Mouse (Mus musculus): ENCODE measurements around the gene Oit1. TPM values are rescaled to one million over a fixed set of nuclear protein-coding genes. Genes with fewer than 3 reads are reported as not detected.

Oit1 gene
- polyA plus RNA-seq, 1 experiment from 2014 or later = not detected

GRCm38 (mm10) chr14:8367121-8367520 lies 11.4 kb downstream of the Oit1 start:
- Histone ChIP-seq H3K9ac (no peak overlapping the region), H3K9me3 (replicated peaks) (no peaks in the 10 kb centered on the region), H3K36me3 (no peaks in the 10 kb centered on the region), H3K4me1 (no peaks in the 10 kb centered on the region), H3K4me2 (no peak overlapping the region), H3K27me3 (replicated peaks) (no peaks in the 10 kb centered on the region), H3K4me3 (no peak overlapping the region), H3K27ac (no peak overlapping the region)
- 0% methylated on average over 1 of the region's 1 CpGs for WGBS (ENCODE audit: insufficient replicate concordance)
- ATAC-seq = no peak

DNA sequence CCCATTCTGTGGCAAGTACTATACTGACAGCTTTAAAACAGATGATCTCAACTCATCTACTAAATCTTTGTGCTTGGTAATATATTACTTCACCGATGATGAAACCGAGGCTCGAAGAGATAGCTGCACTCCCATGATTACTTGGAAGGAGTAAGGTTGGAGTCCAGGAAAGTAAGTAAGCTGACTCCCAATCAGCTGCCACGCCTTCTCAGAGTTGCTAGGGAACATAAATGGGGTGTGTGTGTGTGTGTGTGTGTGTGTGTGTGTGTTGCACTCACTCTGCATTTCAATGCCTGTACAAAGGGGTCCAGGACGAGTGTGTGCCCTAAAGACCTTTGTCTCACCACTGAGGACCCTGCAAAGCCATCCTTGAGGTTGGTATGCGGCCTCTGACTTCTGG lies 12.7 kb downstream of the Oit1 start:
- H3K4me2 ChIP-seq = no peak overlapping the region
- no peaks in the 10 kb centered on the region for H3K4me1 ChIP-seq
- H3K9ac ChIP-seq = no peak overlapping the region
- ATAC-seq = no peak
- no peak overlapping the region for H3K27ac ChIP-seq
- H3K4me3 ChIP-seq = no peak overlapping the region
- no peaks in the 10 kb centered on the region for H3K36me3 ChIP-seq
- 56% methylated on average over 6 of the region's 6 CpGs for WGBS (ENCODE audit: insufficient replicate concordance)
- no peaks in the 10 kb centered on the region for H3K9me3 ChIP-seq (replicated peaks)
- H3K27me3 ChIP-seq (replicated peaks) = no peaks in the 10 kb centered on the region

DNA sequence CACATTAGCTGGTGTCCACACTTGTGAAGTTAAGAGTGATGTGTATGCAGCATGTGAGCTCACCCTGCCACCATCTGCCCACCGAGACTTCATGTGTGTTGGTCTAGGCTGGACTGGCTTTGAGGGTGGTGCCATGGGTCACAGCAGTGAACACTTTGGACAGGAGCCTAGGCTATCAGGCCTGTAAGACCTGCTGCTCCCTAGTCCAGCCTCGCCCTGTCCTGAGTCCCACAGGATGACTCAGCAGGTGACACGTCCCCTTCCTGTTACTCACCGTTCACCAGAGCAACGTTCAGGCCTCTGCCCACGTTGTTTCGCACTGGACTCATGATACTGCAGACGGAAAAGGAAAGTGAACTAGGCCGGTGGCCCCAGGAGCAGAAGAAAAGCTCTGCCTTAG lies 21.7 kb downstream of the Oit1 start:
- Histone ChIP-seq H3K27ac (no peak overlapping the region), H3K9ac (no peak overlapping the region), H3K9me3 (replicated peaks) (no peaks in the 10 kb centered on the region), H3K4me1 (no peaks in the 10 kb centered on the region), H3K27me3 (replicated peaks) (no peaks in the 10 kb centered on the region), H3K36me3 (no peaks in the 10 kb centered on the region), H3K4me3 (no peak overlapping the region), H3K4me2 (no peak overlapping the region)
- 31% methylated on average over 9 of the region's 9 CpGs for WGBS (ENCODE audit: insufficient replicate concordance)
- ATAC-seq = peak; percentile 49

DNA sequence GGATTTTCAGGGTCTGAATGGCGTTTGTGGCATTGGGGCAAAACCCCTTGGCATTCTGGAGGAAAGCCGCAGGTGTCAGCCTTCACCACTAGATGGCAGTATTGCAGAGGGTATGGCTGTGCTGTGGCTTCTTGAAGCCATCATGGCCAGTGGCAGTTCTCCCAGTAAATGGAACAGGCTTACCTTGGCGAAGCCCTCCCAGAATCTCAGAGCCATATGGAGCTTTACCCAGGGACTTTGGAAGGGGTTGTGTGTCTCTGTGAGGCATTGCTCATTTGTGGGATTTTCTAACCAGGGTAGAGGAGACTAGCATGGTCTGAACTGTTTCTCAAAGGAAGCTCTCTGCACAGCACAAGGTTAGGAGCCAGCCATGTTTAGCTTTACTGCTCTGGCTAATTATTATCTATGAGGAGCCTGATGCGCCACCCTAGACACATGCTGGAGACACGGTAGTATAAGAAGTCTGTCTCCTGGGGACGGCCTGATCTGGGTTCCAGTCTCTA lies 22.5 kb downstream of the Oit1 start:
- peak; percentile 66; the same call in 1 of the 2 replicates for ATAC-seq
- Histone ChIP-seq H3K27me3 (replicated peaks) (no peaks in the 10 kb centered on the region), H3K36me3 (no peaks in the 10 kb centered on the region), H3K4me1 (no peaks in the 10 kb centered on the region), H3K4me3 (no peak overlapping the region), H3K9me3 (replicated peaks) (no peaks in the 10 kb centered on the region), H3K4me2 (no peak overlapping the region), H3K9ac (no peak overlapping the region), H3K27ac (no peak overlapping the region)
- WGBS (ENCODE audit: insufficient replicate concordance) = 32% methylated on average over 6 of the region's 6 CpGs

DNA sequence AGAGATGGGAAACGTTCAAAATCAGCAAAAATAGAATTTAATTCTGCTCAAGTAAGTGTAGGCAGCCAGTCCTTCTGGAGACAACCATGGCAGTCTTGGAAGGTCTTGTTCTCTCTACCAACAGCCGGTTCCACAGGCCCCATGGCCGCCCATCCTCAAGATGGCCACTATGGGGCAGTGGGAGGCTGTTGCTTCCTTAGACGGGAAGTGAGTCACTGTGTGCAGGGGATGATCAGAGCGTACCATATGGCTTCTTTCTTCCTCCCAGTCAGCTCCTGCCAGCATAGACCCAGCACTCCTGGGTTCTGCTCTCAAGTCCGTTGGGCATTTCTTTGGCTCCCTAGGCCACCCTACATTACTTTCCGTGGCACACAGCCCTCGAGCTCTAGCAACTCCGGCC lies 29.6 kb downstream of the Oit1 start:
- 45% methylated on average over 9 of the region's 9 CpGs for WGBS (ENCODE audit: insufficient replicate concordance)
- H3K27me3 ChIP-seq (replicated peaks) = no peaks in the 10 kb centered on the region
- no peaks in the 10 kb centered on the region for H3K36me3 ChIP-seq
- no peak overlapping the region for H3K4me3 ChIP-seq
- ATAC-seq = no peak
- no peak overlapping the region for H3K9ac ChIP-seq
- no peak overlapping the region for H3K27ac ChIP-seq
- no peaks in the 10 kb centered on the region for H3K9me3 ChIP-seq (replicated peaks)
- no peaks in the 10 kb centered on the region for H3K4me1 ChIP-seq
- no peak overlapping the region for H3K4me2 ChIP-seq

- H3K4me2 ChIP-seq = no peak overlapping the region
- no peak for ATAC-seq
- H3K9ac ChIP-seq = no peak overlapping the region
- no peak overlapping the region for H3K4me3 ChIP-seq
- 19% methylated on average over 7 of the region's 7 CpGs for WGBS (ENCODE audit: insufficient replicate concordance)
- H3K27me3 ChIP-seq (replicated peaks) = no peaks in the 10 kb centered on the region
- H3K27ac ChIP-seq = no peak overlapping the region
- H3K9me3 ChIP-seq (replicated peaks) = no peaks in the 10 kb centered on the region
- H3K36me3 ChIP-seq = no peaks in the 10 kb centered on the region
- H3K4me1 ChIP-seq = peaks cover 12% of the 10 kb centered on the region
Measured at GRCm38 (mm10) chr14:8346255-8346997, 32.1 kb downstream of the Oit1 start.

DNA sequence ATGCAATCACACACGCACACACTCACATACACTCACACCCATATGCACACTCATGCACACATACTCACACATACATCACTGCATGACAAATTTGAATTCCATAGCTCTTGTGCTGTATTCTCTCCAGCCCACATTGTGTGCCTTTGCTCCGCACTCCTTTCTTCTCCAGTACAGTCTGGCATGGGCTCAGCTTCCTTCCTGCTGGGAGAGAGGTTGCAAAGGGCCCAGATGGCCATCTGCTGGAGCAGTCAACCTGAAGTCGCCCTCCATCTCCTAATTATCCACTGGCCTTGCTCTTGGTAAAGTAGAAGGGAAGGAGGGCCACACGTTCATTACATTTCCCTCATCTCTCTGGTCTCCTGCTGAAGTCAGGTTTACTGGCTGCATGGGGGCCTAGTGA lies 33.0 kb downstream of the Oit1 start:
- WGBS (ENCODE audit: insufficient replicate concordance) = 56% methylated on average over 4 of the region's 4 CpGs
- Histone ChIP-seq H3K4me1 (peaks cover 12% of the 10 kb centered on the region), H3K27me3 (replicated peaks) (no peaks in the 10 kb centered on the region), H3K36me3 (no peaks in the 10 kb centered on the region), H3K9me3 (replicated peaks) (no peaks in the 10 kb centered on the region), H3K4me2 (no peak overlapping the region), H3K27ac (no peak overlapping the region), H3K4me3 (no peak overlapping the region), H3K9ac (no peak overlapping the region)
- no peak for ATAC-seq

GRCm38 (mm10) chr14:8342509-8343106 lies 35.9 kb downstream of the Oit1 start:
- H3K4me2 ChIP-seq = no peak overlapping the region
- H3K9me3 ChIP-seq (replicated peaks) = no peaks in the 10 kb centered on the region
- no peaks in the 10 kb centered on the region for H3K36me3 ChIP-seq
- H3K4me1 ChIP-seq = peaks cover 12% of the 10 kb centered on the region
- 71% methylated on average over 5 of the region's 5 CpGs for WGBS (ENCODE audit: insufficient replicate concordance)
- no peak overlapping the region for H3K27ac ChIP-seq
- ATAC-seq = no peak
- H3K9ac ChIP-seq = no peak overlapping the region
- no peak overlapping the region for H3K4me3 ChIP-seq
- H3K27me3 ChIP-seq (replicated peaks) = no peaks in the 10 kb centered on the region

DNA sequence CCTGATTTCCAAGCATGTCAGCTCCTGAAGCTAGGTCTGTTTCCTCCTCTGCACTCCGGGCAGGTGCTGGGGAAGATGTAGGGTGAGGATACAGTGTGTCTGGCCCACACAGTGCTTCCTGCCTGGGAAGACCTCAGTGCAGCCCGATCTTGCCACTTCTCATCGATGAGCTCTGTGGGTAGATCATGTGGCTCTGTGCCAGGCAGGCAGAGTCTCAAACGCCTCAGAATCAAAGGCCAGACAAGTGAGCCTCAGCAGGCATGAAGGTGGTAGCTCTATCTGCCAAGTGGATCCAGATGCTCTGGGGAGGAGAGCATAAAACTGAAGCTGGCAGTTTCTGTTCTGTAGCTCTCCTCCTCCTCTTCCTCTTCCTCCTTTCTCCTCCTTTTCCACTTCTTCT lies 38.3 kb downstream of the Oit1 start:
- no peak overlapping the region for H3K9ac ChIP-seq
- H3K4me1 ChIP-seq = peaks cover 12% of the 10 kb centered on the region
- 59% methylated on average over 4 of the region's 4 CpGs for WGBS (ENCODE audit: insufficient replicate concordance)
- no peaks in the 10 kb centered on the region for H3K36me3 ChIP-seq
- no peaks in the 10 kb centered on the region for H3K9me3 ChIP-seq (replicated peaks)
- no peak overlapping the region for H3K4me3 ChIP-seq
- no peak overlapping the region for H3K27ac ChIP-seq
- H3K27me3 ChIP-seq (replicated peaks) = no peaks in the 10 kb centered on the region
- ATAC-seq = no peak
- H3K4me2 ChIP-seq = no peak overlapping the region

DNA sequence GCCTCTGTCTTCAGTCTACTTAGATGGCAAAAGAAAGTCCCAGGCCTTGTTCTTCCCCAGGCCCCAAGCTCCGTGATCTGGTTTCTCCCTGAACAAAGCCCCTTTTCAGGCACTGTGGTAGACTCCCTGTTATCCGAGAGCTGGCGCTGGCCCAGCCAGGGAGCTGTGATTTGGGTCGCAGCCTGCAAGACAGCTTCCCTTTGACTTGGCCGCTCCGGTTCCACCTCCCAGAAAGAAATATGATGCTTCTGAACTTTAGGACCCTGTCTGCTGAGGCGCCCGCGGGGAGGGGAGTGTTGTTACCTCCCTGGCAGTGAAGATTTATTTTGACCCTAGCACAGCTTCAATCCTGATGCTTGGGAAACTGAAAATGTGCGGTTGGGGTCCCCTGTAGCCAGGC lies 42.6 kb downstream of the Oit1 start:
- H3K27ac ChIP-seq = no peak overlapping the region
- no peaks in the 10 kb centered on the region for H3K36me3 ChIP-seq
- H3K4me1 ChIP-seq = no peaks in the 10 kb centered on the region
- H3K27me3 ChIP-seq (replicated peaks) = no peaks in the 10 kb centered on the region
- H3K4me2 ChIP-seq = no peak overlapping the region
- H3K9me3 ChIP-seq (replicated peaks) = no peaks in the 10 kb centered on the region
- WGBS (ENCODE audit: insufficient replicate concordance) = 56% methylated on average over 10 of the region's 10 CpGs
- H3K4me3 ChIP-seq = no peak overlapping the region
- no peak overlapping the region for H3K9ac ChIP-seq
- ATAC-seq = no peak

GRCm38 (mm10) chr14:8334511-8334910 lies 44.0 kb downstream of the Oit1 start:
- Histone ChIP-seq H3K9me3 (replicated peaks) (no peaks in the 10 kb centered on the region), H3K27ac (no peak overlapping the region), H3K36me3 (no peaks in the 10 kb centered on the region), H3K27me3 (replicated peaks) (no peaks in the 10 kb centered on the region), H3K4me2 (no peak overlapping the region), H3K4me1 (no peaks in the 10 kb centered on the region), H3K4me3 (no peak overlapping the region), H3K9ac (no peak overlapping the region)
- 55% methylated on average over 3 of the region's 3 CpGs for WGBS (ENCODE audit: insufficient replicate concordance)
- ATAC-seq = no peak

DNA sequence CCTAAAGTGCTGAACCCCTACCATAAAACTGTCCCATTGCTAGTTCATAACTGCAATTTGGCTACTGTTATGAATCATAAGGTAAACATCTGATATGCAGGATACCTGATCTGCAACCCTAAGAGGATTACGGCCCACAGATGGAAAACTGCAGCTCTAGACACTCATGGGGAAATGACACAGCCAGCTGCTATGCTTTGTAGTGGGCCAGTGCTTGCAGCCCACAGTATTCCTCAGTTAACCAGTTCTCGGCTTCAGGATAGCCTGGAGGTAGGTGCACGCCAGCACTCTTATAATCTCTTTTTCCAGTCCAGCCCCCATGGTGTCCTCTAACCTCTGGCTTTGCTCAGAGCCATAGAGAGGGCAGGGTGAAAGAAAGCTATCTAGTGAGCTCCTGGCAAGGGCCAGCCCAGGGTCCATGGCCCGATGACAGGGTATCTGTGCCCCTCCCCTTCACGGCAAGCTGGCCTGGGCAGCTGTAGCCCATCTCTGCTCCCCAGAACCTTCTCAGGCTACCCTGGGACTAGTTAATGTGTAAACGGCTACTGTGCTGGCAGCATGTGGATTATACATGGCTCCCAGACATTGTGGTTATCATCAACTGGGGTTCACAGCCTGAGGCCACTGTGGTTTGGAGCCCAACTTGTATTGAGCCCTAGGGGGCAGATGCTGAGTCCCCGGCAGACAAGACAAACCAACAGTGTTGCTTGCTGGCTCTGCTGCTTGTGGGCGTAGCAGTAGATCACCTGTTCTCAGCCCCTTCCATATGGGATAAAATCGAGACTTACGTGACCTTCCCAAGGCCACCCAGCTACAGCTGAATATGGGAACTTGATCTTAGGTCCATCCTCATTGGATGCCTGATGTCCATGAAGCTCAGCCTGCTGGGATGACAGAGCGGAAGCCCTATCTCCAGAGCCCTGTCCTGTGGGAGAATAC lies 46.0 kb downstream of the Oit1 start:
- no peaks in the 10 kb centered on the region for H3K27me3 ChIP-seq (replicated peaks)
- no peaks in the 10 kb centered on the region for H3K4me1 ChIP-seq
- no peak overlapping the region for H3K27ac ChIP-seq
- ATAC-seq = no peak
- no peak overlapping the region for H3K9ac ChIP-seq
- H3K9me3 ChIP-seq (replicated peaks) = no peaks in the 10 kb centered on the region
- H3K36me3 ChIP-seq = no peaks in the 10 kb centered on the region
- no peak overlapping the region for H3K4me2 ChIP-seq
- WGBS (ENCODE audit: insufficient replicate concordance) = 72% methylated on average over 11 of the region's 11 CpGs
- H3K4me3 ChIP-seq = no peak overlapping the region

All from liver, embryonic 12.5 days (tissue).